Mouse (Mus musculus): ENCODE measurements at regions not wholly inside any gene's neighbourhood (a gene's known extent, or its start where the extent isn't known, plus 50 kb on each side); places are given as distances from the start of the nearest gene placed in this dataset.

DNA sequence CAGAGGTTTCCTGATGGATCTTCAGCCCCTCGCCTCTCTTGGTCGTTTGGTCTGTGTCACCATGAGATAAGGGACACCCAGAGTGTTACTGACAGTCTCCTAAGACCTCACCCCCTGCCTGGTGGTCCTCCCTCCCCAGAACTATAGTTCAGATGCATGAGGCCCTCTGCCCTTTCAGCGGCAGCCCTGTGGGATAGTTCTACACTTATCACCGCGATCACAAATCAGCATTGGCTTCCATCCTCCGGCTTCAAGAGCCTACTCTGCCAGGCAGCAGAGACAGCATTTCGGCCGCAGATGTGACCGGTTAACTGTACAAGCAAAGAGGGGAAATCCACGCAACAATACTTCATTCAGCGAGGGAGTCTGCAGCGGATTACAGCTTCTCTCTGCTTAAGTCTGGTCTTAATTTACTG lies 193.8 kb upstream of the Adgrl2 start:
- TF ChIP-seq GATA1 (IDR thresholded peaks at IDR 0.05; ENCODE audit: borderline replicate concordance, low read length) = no peak
- no peak for TF ChIP-seq FLI1 (IDR thresholded peaks at IDR 0.05; ENCODE audit: low read length)

Measured in megakaryocyte, embryonic 14.5 days (primary cell).